Mouse (Mus musculus) adrenal gland, adult (tissue): ENCODE results near the gene Rinl.

Experiments
- DNase-seq, 2 experiments: peaks; one replicate each; pipeline ENCODE4 v3.0.0; 2022 to 2023; ENCODE audit warnings: low spot score in 1 of 2; ENCODE audit not compliant: inconsistent age in 2 of 2

Rinl gene

GRCm38 (mm10) chr7:28808221-28808941 lies 19.6 kb downstream of the Rinl start, which contains the start of gene Hnrnpl:
Gene Hnrnpl (plus strand): TSS chr7:28808541.
- DNase-seq, result peak; percentile 56 to 93

GRCm38 (mm10) chr7:28808957-28809393 lies 20.2 kb downstream of the Rinl start:
- DNase-seq, result peak; percentile 97 to 99

GRCm38 (mm10) chr7:28809401-28810089 lies 20.8 kb downstream of the Rinl start:
- peak; percentile 75 to 93 for DNase-seq

- peak; percentile 98 to 100 for DNase-seq
Measured at GRCm38 (mm10) chr7:28810107-28811066, 21.6 kb downstream of the Rinl start.

GRCm38 (mm10) chr7:28811228-28811627 lies 22.5 kb downstream of the Rinl start:
- DNase-seq, result peak; percentile 95 to 97

GRCm38 (mm10) chr7:28811640-28812275 lies 23.0 kb downstream of the Rinl start:
- peak; percentile 15 to 67 for DNase-seq

- peak; percentile 51 to 76 for DNase-seq
Measured at GRCm38 (mm10) chr7:28812436-28812835, 23.7 kb downstream of the Rinl start.

- DNase-seq, result peak; percentile 15 to 60
Measured at GRCm38 (mm10) chr7:28812949-28813348, 24.2 kb downstream of the Rinl start.

- no peak for DNase-seq
Measured at GRCm38 (mm10) chr7:28814306-28815034, 25.7 kb downstream of the Rinl start.

- DNase-seq, result no peak
Measured at GRCm38 (mm10) chr7:28815230-28815629, 26.5 kb downstream of the Rinl start.

- DNase-seq, result peak; percentile 25 to 47
Measured at GRCm38 (mm10) chr7:28816201-28816600, 27.4 kb downstream of the Rinl start.

- DNase-seq, result no peak
Measured at GRCm38 (mm10) chr7:28816920-28817319, 28.2 kb downstream of the Rinl start.

GRCm38 (mm10) chr7:28817524-28817923 lies 28.8 kb downstream of the Rinl start:
- DNase-seq, result peak in 1 of 2 experiments; percentile 46

- no peak for DNase-seq
Measured at GRCm38 (mm10) chr7:28817957-28818356, 29.2 kb downstream of the Rinl start.

- DNase-seq, result peak in 1 of 2 experiments; percentile 33
Measured at GRCm38 (mm10) chr7:28818436-28818835, 29.7 kb downstream of the Rinl start.

- DNase-seq, result no peak
Measured at GRCm38 (mm10) chr7:28818861-28819452, 30.2 kb downstream of the Rinl start.

- DNase-seq, result no peak
Measured at GRCm38 (mm10) chr7:28819571-28819970, 30.8 kb downstream of the Rinl start.

- peak; percentile 70 to 75 for DNase-seq
Measured at GRCm38 (mm10) chr7:28820358-28821260, 31.8 kb downstream of the Rinl start.
